9 mouse cellular contexts compared by ENCODE assay signal in the genomic region with DNA sequence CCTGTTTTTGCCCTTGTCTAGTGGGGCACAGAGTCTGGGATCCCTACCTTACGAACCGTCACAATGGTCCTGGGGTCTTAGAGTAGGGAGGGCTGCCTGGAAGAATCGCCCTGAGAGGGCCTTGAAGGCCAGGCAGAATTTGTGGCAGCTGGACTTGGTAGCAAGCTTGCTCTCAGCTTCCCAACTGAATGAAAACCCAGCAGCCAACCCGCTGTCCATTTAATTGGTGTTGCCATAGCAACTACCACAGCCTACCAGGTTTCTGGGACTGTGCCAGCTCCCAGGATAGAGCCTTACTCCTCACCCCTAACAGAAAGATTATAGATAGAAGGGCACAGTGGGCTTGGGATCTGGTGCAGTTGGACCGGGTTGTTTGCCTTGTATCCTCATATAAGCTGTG. TPM values are rescaled to one million over a fixed set of nuclear protein-coding genes. Genes with fewer than 3 reads are reported as not detected.
DNase-seq lines count a peak whose midpoint lies in the region; ATAC-seq lines count a peak whose summit lies in the region.
"Had no signal": no experiment of that assay in that cellular context is flagged by ENCODE, and none has a peak within 500 bp of the region (broad histone marks: within the 10 kb centered on the region; RNA-seq: fewer than 3 reads in every experiment).

No protein-coding gene starts in this region.

- H3K36me3 ChIP-seq in forebrain, embryonic 13.5 days (ENCODE audit: poor library complexity, severe bottlenecking), result peaks cover 20% of the 10 kb centered on the region
- no peaks in the 10 kb centered on the region for H3K36me3 ChIP-seq in heart, embryonic 11.5 days (ENCODE audit: control insufficient read depth, insufficient read depth, low read length)

- H3K4me3 ChIP-seq in forebrain, embryonic 13.5 days, result no peak overlapping the region
- no peak overlapping the region for H3K4me3 ChIP-seq in heart, embryonic 11.5 days (ENCODE audit: low read depth, low read length)

- ATAC-seq in forebrain, embryonic 13.5 days, result peak; percentile 52
- no peak for ATAC-seq in monocyte, adult 5-6 weeks (replicated peaks; ENCODE audit: insufficient number of reproducible peaks, low FRiP score, low TSS enrichment, poor library complexity, severe bottlenecking)
- ATAC-seq in heart, embryonic 11.5 days (replicated peaks; ENCODE audit: insufficient number of reproducible peaks, low FRiP score, low TSS enrichment), result no peak
- ATAC-seq: Patski had no signal

- DNase-seq in ovary, postnatal 14 days (ENCODE audit: low spot score), result peak; percentile 22
- no peak for DNase-seq in ovary, postnatal 10 days (ENCODE audit: low spot score)
- DNase-seq in layer of hippocampus, postnatal 36 days, result peak; percentile 51 to 64
- DNase-seq in retina, embryonic 14.5 days (ENCODE audit: low spot score), result peak; percentile 86
- DNase-seq in urinary bladder, postnatal 36 days (ENCODE audit: low spot score in 2 of 2), result no peak

- peak overlapping the region; percentile 40 for H3K4me2 ChIP-seq in forebrain, embryonic 13.5 days
- no peak overlapping the region for H3K4me2 ChIP-seq in heart, embryonic 11.5 days

- no peaks in the 10 kb centered on the region for H3K27me3 ChIP-seq in forebrain, embryonic 13.5 days
- H3K27me3 ChIP-seq in heart, embryonic 11.5 days (ENCODE audit: control insufficient read depth, insufficient read depth, low read length), result peaks cover 13% of the 10 kb centered on the region
- H3K27me3 ChIP-seq: Patski had no signal

- H3K4me1 ChIP-seq in forebrain, embryonic 13.5 days, result peaks cover 77% of the 10 kb centered on the region
- no peaks in the 10 kb centered on the region for H3K4me1 ChIP-seq in heart, embryonic 11.5 days (ENCODE audit: control insufficient read depth, insufficient read depth, low read length)

- peak overlapping the region; percentile 62; the same call in 1 of the 2 replicates for H3K9ac ChIP-seq in forebrain, embryonic 13.5 days
- H3K9ac ChIP-seq in heart, embryonic 11.5 days (ENCODE audit: low read depth, low read length), result no peak overlapping the region

- H3K27ac ChIP-seq in forebrain, embryonic 13.5 days, result peak overlapping the region; percentile 97
- no peak overlapping the region for H3K27ac ChIP-seq in heart, embryonic 11.5 days (ENCODE audit: low read depth, low read length)

- WGBS in forebrain, embryonic 13.5 days, result 9% methylated on average over 5 of the region's 5 CpGs
- 83% methylated on average over 5 of the region's 5 CpGs for WGBS in heart, embryonic 11.5 days (ENCODE audit: insufficient replicate concordance)

- H3K9me3 ChIP-seq in forebrain, embryonic 13.5 days (replicated peaks), result no peaks in the 10 kb centered on the region
- H3K9me3 ChIP-seq in heart, embryonic 11.5 days (replicated peaks; ENCODE audit: control insufficient read depth, low read length), result no peaks in the 10 kb centered on the region

RNA-seq across cellular contexts. Expression of a gene that starts 34.7 kb away (rescaled TPM):
- polyA plus RNA-seq in forebrain, embryonic 13.5 days (2015; fragmentation: Nextera tagmentation; extraction: Ambion mirVana), result 37.2 and 42.6 TPM in 2 replicates
- total RNA-seq in layer of hippocampus, postnatal 36 days (2021), result 10 to 100 TPM; 91.7 to 95.3 TPM
- 0.68 to 3.7 TPM (median 1.2 TPM) in 3 replicates for total RNA-seq in monocyte, adult 5-6 weeks (2017)
- 1.1 and 1.8 TPM in 2 replicates for polyA plus RNA-seq in heart, embryonic 11.5 days (2014; fragmentation: Nextera tagmentation; extraction: Ambion mirVana)

RNA-seq across cellular contexts. Expression of a gene that starts 42.8 kb away (rescaled TPM):
- polyA plus RNA-seq in forebrain, embryonic 13.5 days (2015; fragmentation: Nextera tagmentation; extraction: Ambion mirVana), result 196 and 224 TPM in 2 replicates
- total RNA-seq in layer of hippocampus, postnatal 36 days (2021), result 10 to 100 TPM; 39.2 to 47.4 TPM
- total RNA-seq in monocyte, adult 5-6 weeks (2017), result 160 to 206 TPM (median 163 TPM) in 3 replicates
- polyA plus RNA-seq in heart, embryonic 11.5 days (2014; fragmentation: Nextera tagmentation; extraction: Ambion mirVana), result 112 and 123 TPM in 2 replicates

RNA-seq across cellular contexts. Expression of a gene that starts 52.9 kb away (rescaled TPM):
- 116 and 118 TPM in 2 replicates for polyA plus RNA-seq in forebrain, embryonic 13.5 days (2015; fragmentation: Nextera tagmentation; extraction: Ambion mirVana)
- 10 to 100 TPM; 65.3 to 73.6 TPM for total RNA-seq in layer of hippocampus, postnatal 36 days (2021)
- 42.0 to 51.1 TPM (median 43.1 TPM) in 3 replicates for total RNA-seq in monocyte, adult 5-6 weeks (2017)
- polyA plus RNA-seq in heart, embryonic 11.5 days (2014; fragmentation: Nextera tagmentation; extraction: Ambion mirVana), result 104 and 106 TPM in 2 replicates

Comparison
In these comparisons a context has a peak if more than half of its experiments do, and no peak if none do; other contexts are left out.
1. DNase-seq: peak in ovary, postnatal 14 days (single experiment), layer of hippocampus, postnatal 36 days (2 of 2) and retina, embryonic 14.5 days (single experiment); none in ovary, postnatal 10 days (single experiment) and urinary bladder, postnatal 36 days (0 of 2).
2. RNA of a gene that starts 34.7 kb away (total RNA-seq): 91.7 to 95.3 TPM in layer of hippocampus, postnatal 36 days; 0.68 to 3.7 TPM in monocyte, adult 5-6 weeks; every median in the first group is over 10 times any median in the second.